Mouse (Mus musculus): ENCODE measurements around the gene Vcan. TPM values are rescaled to one million over a fixed set of nuclear protein-coding genes. Genes with fewer than 3 reads are reported as not detected.
"Not testable (repeated sequence)": the region's sequence is repeated elsewhere in the genome, so short reads cannot be mapped to it uniquely, and the experiment has no call there.

Gene Vcan
- 1 to 10 TPM; 2.1 to 2.2 (median 2.1) TPM for total RNA-seq (2022)

DNA sequence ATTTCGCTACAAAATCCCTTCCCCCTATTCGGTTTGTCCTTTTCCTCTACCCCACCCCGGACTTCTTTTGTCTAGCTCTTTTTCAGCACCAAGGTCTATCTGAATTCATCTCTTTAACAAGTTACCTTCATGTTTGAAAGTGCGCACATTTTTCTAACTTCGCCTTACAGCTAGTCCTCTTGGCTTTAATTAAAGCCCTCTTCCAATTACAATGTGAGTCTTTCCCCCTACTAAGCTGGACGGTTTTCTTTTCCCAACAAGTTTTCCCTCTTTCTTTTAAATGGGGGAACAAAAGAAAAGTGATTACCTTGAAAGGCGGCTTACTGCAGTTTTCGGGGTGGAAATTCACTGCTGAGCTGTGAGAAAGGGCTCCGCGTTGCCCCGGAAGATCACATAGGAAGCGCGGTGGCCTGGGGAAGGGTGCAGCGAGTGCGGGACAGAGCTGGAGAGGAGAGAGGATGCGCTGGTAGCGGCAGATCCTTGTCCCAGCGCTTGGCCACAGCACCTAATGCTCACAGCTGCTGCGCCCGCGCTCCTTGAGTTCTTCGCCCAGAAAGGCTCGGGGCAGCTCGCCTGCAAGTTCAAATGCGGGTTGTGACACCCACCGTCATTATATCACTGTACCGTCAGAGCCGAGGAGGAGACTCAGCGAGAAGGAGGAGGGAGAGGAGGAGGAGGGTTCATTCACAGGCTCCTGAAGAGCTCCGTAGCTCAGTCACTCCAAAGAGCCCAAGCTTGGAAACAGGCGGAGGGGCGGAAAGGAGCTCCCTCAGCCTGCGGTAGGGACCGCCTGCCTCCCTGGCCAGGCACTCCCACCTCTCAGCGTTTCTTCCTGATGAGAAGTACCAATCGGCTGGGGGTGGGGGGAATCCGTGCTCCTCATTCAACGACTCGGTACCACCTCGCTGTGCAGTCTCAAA, at the start of gene Vcan:
Gene Vcan, minus strand, starts transcription at position 744 of the 920 bp plus-strand sequence.
- DNase-seq, result no peak

DNA sequence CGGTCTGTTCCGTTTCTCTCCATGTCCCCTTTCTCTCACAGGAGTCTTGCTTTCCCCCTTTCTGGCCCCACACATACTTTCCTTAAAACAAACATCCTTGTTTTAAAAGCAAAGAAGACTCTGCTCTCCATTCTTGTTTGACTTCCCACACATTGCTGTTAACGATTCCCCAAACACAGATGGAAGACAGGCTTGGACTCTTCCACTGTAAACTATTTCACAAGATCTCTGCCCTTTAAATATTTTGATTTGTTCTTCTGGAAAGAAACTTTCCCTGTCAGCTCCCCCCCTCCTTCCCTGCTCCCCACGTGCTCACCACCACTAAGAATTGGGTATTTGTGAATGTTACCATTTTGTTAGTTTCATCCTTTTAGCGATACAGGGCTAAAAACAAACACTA, 49.2 kb upstream of the Vcan start:
- no peak for DNase-seq

DNA sequence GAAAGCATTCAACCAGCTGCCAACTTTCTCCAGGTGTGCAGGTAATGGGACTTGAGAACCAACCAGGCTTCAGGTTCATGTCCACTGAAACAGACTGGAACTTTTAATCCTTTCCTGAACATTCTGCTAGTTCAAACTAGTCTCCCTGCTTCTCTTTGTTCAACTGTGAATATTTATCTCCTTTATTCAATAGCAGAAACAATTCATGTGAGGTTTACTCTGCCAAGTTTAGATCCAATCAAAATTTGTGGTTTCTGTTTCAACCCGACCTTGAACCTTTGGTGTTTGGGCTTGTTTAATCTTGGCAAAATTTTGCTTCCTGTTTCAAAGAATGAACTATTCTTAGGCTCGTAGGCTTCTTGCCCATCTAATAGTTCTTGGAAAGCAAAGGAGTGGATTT, 40.6 kb upstream of the Vcan start:
- no peak for DNase-seq

GRCm38 (mm10) chr13:89780276-89780675, 38.0 kb upstream of the Vcan start:
- no peak for DNase-seq

- DNase-seq, result peak; percentile 10
Measured at GRCm38 (mm10) chr13:89779208-89779911, 37.1 kb upstream of the Vcan start.

- no peak for DNase-seq
Measured at GRCm38 (mm10) chr13:89777764-89778163, 35.5 kb upstream of the Vcan start.

GRCm38 (mm10) chr13:89777146-89777545, 34.8 kb upstream of the Vcan start:
- peak; percentile 7 for DNase-seq

- no peak for DNase-seq
Measured at GRCm38 (mm10) chr13:89766551-89766950, 24.2 kb upstream of the Vcan start.

- DNase-seq, result no peak
Measured at GRCm38 (mm10) chr13:89765966-89766365, 23.7 kb upstream of the Vcan start.

DNA sequence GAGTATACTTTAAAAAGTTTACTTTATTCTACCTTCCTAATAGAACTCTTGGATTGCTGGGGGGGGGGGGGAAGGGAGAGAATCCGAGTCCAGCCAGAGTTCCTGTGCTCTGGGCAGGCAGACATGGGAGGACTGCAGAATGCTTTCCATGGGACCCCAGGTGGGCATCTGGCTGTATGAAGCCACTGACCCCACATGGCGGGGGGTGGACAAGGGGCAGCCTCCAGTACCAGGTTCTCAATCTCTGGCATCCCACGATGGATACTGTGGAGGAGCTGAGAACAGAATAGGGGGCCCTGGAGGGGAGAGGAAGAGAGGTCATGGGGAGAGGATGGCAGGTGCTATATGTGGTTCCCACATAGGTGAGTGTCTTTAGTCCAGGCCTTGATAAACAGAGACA, 20.0 kb upstream of the Vcan start:
- DNase-seq, result no peak

DNA sequence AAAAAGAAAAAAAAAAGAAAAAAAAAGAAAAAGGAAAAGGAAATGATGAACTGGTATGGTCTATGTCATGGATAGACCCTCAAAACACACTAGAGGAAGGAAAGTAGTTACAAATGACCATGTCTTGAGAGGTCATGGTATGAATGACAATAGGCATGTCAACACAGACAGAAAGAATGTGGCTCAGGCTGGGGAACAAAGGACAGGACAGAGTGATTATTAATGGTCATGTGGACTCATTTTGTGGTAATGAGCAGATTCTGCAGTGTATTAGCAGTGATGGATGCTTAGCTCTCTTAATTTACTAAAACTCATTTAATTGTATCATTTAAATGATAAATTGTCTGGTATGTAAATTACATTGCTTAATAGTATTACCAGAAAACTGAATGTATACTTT, 14.0 kb upstream of the Vcan start:
- no peak for DNase-seq

GRCm38 (mm10) chr13:89750562-89750961, 8.3 kb upstream of the Vcan start:
- DNase-seq, result not testable (repeated sequence)

GRCm38 (mm10) chr13:89743201-89743600, 892 bp upstream of the Vcan start:
- no peak for DNase-seq

- DNase-seq, result no peak
Measured at GRCm38 (mm10) chr13:89742686-89743200, 434 bp upstream of the Vcan start.

DNA sequence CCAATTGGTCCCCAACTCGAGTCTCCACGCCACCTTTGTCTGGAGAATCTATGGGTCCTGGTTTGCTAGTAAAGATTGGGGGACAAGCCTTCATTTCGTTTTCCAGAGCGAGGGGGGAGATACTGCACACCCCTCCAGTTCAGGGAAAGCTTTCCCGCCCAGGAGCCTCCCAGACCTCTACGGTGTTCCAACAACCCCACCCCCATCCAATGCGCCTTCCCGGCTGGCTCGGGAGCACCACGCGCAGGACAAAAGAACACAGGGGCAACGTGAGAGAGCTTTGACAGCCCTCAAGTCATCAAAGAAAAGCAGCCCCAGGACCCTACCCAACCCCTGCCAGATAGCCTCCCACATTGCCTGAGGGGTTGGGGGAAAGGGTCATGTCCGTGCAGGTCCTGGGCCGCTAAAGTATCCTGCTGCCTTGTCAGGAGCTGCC, 1.2 kb downstream of the Vcan start:
- DNase-seq, result no peak

GRCm38 (mm10) chr13:89740243-89741115, 1.8 kb downstream of the Vcan start:
- DNase-seq, result peak; percentile 61

- DNase-seq, result no peak
Measured at GRCm38 (mm10) chr13:89739696-89740242, 2.5 kb downstream of the Vcan start.

GRCm38 (mm10) chr13:89738776-89739695, 3.3 kb downstream of the Vcan start:
- peak; percentile 67 for DNase-seq

DNA sequence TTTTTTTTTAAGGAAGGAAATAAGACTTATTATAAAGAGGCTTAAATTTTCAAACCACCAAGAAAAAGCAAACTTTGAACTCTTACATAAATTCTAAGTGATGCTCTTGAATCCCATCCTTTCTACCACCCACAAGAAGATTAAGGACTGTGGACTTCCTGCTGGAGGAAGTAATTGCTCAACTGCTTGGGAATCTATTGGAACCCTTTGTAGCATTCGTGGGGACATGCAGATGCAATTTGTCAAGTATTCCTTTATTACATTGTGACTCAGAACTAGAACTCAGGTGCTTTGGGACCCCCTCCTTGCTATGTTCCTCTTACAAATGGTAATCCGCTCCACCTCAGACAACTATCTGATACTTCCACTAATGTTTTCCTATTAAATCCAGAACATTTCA, 4.0 kb downstream of the Vcan start:
- DNase-seq, result no peak

DNA sequence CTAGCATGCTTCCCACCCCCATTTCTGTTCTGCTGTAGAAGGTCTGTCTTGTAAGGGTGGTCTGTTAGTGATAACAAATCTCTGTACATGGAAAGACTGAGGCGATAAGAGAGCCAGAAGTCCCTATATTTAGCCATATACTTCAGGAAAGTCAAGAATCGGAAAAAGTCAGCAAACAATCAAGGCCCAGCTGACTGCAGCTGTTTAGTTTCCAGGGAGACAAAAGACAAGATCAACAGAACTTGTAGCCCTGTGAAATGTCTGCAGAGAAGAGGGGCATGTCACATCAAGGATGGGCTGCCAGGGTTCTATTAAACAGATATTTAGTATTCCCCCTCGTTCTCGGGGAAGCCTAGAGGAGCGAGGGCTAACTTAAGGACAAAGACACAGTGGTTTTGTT, 7.2 kb downstream of the Vcan start:
- DNase-seq, result no peak

- DNase-seq, result no peak
Measured at GRCm38 (mm10) chr13:89726492-89726891, 15.8 kb downstream of the Vcan start.

All from adrenal gland, adult 8-10 months (tissue).